Mouse (Mus musculus) embryonic facial prominence, embryonic 15.5 days (tissue): ENCODE data around the gene Nans. TPM values are rescaled to one million over a fixed set of nuclear protein-coding genes. Genes with fewer than 3 reads are reported as not detected.

Experiments
- ATAC-seq: fragments of 200-750 bp; cut with Nextera tagmentation; 2 replicates; pipeline ENCODE4 v1.8.0; 2017; ENCODE audit warnings: low read depth, moderate TSS enrichment; ENCODE audit not compliant: insufficient number of reproducible peaks, low FRiP score, low TSS enrichment
- H3K27ac ChIP-seq: fragments of 300-500 bp; sonication (generic); replicated peaks from 2 replicates; pipeline ENCODE4 v1.5.1; 2015; ENCODE audit warnings: mild to moderate bottlenecking, inconsistent platforms
- H3K27me3 ChIP-seq: fragments of 300-500 bp; sonication (generic); 2 replicates; pipeline ENCODE4 v1.6.1; 2015; ENCODE audit warnings: inconsistent platforms
- H3K36me3 ChIP-seq: fragments of 300-500 bp; sonication (generic); 2 replicates; pipeline ENCODE4 v1.6.1; 2015; ENCODE audit warnings: mild to moderate bottlenecking, inconsistent platforms
- H3K4me1 ChIP-seq: fragments of 300-500 bp; sonication (generic); 2 replicates; pipeline ENCODE4 v1.6.1; 2015; ENCODE audit warnings: inconsistent platforms
- H3K4me2 ChIP-seq: fragments of 300-500 bp; sonication (generic); replicated peaks from 2 replicates; pipeline ENCODE4 v1.6.1; 2015; ENCODE audit warnings: mild to moderate bottlenecking, inconsistent platforms
- H3K4me3 ChIP-seq: fragments of 300-500 bp; sonication (generic); replicated peaks from 2 replicates; pipeline ENCODE4 v1.5.1; 2015; ENCODE audit warnings: mild to moderate bottlenecking, inconsistent platforms
- H3K9ac ChIP-seq: fragments of 300-500 bp; sonication (generic); 2 replicates; pipeline ENCODE4 v1.6.1; 2015; ENCODE audit warnings: inconsistent platforms
- H3K9me3 ChIP-seq: fragments of 300-500 bp; sonication (generic); replicated peaks from 2 replicates; pipeline ENCODE4 v1.6.1; 2016; ENCODE audit warnings: inconsistent platforms
- WGBS: fragments of 180-500 bp; shearing (Covaris S2); methylation state at CpG from one replicate; pipeline ENCODE4 v1.1.7; 2015; 5-methylcytosine and 5-hydroxymethylcytosine counted together
- polyA plus RNA-seq: library from polyadenylated mRNA; unstranded; fragments of >200 nt; fragmentation: Nextera tagmentation; extraction: Ambion mirVana; gene quantifications from 2 replicates; pipeline ENCODE4 v1.2.1, GENCODE M21; 2015

The Nans gene
- polyA plus RNA-seq, 1 experiment from 2014 or later, result 85.1 TPM

DNA sequence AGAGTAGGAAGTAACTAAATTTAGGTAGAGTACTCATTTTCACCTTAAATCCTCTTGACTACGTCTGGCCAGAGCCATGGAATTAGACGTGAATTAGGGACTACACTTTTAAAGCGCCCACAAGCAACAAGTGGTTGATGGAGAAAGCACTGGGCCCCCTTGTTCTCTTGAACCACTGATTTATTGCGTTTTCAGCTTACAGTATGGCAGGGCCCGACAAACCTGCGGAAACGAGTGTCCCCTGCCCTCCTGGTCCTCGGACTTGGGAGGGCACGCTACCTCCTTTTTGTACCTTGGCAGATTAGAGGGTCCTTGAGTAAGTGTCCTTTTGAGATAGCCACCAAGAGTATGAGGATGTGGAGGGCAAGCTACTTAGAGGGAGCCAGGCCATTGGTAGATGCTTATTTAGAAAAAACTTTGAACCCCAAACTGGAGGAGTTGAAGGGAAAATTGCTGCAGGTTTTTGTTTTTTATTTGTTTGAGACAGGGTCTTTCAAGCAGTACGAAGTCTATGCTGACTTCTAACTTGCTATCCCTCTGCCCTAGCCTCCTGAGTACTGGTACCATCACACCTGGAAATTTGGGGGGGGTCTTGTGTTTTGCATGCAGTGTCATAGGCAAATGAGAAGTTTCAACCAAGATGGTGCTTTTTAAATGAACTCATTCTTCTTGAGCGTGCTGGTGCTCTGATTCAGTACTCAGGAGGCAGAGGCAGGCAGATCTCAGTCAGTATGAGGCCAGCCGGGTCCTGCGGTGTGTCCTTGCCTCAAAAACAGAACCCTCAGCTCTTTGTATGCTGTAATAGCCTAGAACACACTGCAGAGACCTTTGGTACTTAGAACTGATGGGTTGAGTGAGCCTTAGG lies 36.0 kb upstream of the Nans start:
- Histone ChIP-seq H3K36me3 (no peaks in the 10 kb centered on the region), H3K9ac (peak overlapping the region; percentile 97; the same call in 1 of the 2 replicates), H3K4me2 (peak overlapping the region; percentile 86), H3K4me3 (peak overlapping the region; percentile 79), H3K27ac (peak overlapping the region; percentile 99), H3K27me3 (no peaks in the 10 kb centered on the region), H3K9me3 (no peaks in the 10 kb centered on the region), H3K4me1 (peaks cover 47% of the 10 kb centered on the region)
- WGBS, result 30% methylated on average over 13 of the region's 13 CpGs
- no peak for ATAC-seq

DNA sequence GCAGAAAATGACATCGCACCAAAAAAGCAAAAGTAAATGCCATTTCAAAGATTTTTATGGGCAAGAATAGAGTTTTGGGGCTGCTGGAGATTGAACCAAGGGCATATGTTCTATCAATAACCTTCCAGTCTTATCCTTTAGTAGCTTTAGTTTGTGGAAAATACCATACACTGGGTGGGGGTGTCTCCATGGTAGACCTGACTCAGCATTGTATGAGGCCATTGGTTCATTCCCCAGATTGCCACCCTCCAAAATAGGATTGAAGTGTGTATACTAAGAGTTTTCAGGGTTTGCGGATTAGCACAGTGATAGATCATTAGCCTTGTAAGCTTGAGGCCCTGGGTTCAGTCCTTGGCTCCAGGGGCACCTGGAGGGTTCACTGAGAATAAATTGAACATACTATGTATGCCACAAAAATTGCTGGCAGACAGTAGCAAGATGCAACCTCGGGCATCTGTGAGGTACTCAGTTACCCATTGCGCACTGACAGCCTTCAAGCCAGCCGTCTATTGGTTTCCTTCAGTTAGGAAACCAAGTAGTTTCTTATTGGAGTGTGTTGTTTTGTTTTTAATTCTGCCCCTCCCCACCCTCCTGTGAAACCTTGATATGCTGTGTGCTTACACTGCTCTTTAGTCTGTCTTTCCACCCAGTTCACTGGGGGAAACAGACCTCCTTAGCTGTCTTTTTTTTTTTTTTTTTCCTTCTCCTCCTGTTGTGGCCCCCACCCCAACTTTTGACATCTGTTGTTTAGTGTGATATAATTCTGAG lies 34.8 kb upstream of the Nans start:
- no peaks in the 10 kb centered on the region for H3K9me3 ChIP-seq
- H3K36me3 ChIP-seq, result no peaks in the 10 kb centered on the region
- H3K9ac ChIP-seq, result no peak overlapping the region
- 0 out of 2 replicates have a peak overlapping the region, but pooled peaks have one; percentile 2 for H3K4me2 ChIP-seq
- no peak for ATAC-seq
- peaks cover 47% of the 10 kb centered on the region for H3K4me1 ChIP-seq
- no peak overlapping the region for H3K4me3 ChIP-seq
- 69% methylated on average over 5 of the region's 5 CpGs for WGBS
- H3K27me3 ChIP-seq, result no peaks in the 10 kb centered on the region
- no peak overlapping the region for H3K27ac ChIP-seq

DNA sequence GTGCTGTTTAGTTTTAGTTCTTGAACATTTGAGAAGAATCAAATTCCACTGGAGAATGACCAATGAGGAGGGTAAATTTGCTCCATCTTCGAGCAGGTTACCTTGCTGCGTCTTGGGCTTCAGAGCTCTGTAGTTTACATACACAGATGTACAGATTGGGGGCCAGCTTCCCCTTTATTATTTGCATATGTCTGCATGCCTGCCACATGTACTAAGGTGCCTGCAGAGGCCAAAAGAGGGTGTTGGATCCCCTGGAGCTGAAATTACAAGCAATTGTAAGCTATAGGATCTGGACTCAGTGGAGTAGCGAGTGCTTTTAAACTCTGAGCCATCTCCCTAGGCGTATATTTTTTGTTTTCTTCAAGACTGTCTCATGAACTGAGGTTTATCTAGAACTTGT lies 32.3 kb upstream of the Nans start:
- Histone ChIP-seq H3K9me3 (no peaks in the 10 kb centered on the region), H3K27me3 (no peaks in the 10 kb centered on the region), H3K9ac (no peak overlapping the region), H3K4me3 (no peak overlapping the region), H3K27ac (no peak overlapping the region), H3K4me1 (peaks cover 47% of the 10 kb centered on the region), H3K36me3 (peaks cover 18% of the 10 kb centered on the region), H3K4me2 (no peak overlapping the region)
- no peak for ATAC-seq
- WGBS, result 59% methylated on average over 4 of the region's 4 CpGs

DNA sequence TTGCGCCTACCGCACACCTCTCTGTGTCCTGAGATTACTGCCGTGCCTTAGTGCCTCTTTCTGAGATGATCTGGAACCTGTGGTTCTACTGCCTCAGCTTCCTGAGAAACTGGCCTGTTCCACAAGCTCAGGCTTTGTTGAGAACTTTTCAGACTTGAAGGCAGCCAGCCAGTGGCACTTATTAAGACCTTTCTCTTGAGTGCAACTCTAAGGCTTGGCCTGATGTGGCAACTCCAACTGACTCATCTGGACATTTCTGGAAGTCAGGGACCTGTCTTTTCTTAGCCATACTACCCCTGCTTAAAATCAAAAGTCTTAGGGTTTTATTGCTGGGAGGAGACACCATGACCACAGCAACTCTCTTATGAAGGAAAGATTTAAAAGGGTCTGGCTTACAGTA lies 31.9 kb upstream of the Nans start:
- no peak overlapping the region for H3K9ac ChIP-seq

DNA sequence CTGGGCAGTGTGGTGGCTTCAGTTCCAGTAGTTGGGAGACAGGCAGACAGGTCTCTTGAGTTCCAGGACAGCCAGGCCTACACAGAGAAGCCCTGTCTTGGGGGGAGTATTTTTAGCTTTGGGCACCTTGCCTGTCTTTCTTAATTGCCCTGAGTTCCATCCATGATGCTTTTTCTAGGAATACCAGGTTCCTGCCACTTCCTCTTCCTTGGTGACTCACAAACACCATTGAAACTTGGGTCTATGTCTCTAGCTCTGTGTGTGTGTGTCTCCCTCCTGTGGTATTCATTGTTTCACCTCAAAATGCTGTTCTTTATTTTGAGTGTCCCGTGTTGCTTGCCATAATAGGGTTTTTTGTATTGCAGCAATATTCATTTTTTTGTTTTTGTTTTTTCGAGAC lies 30.6 kb upstream of the Nans start:
- Histone ChIP-seq H3K4me3 (no peak overlapping the region), H3K27ac (no peak overlapping the region), H3K9ac (no peak overlapping the region), H3K4me2 (no peak overlapping the region), H3K4me1 (peaks cover 36% of the 10 kb centered on the region), H3K9me3 (no peaks in the 10 kb centered on the region), H3K36me3 (peaks cover 32% of the 10 kb centered on the region), H3K27me3 (no peaks in the 10 kb centered on the region)
- 86% methylated on average over 2 of the region's 2 CpGs for WGBS
- no peak for ATAC-seq

More for the DNA sequence above, 31.9 kb upstream of the Nans start:
- no peak overlapping the region for H3K4me2 ChIP-seq
- H3K36me3 ChIP-seq, result peaks cover 20% of the 10 kb centered on the region
- no peaks in the 10 kb centered on the region for H3K27me3 ChIP-seq
- H3K9me3 ChIP-seq, result no peaks in the 10 kb centered on the region
- no peak overlapping the region for H3K27ac ChIP-seq
- no peak for ATAC-seq
- H3K4me3 ChIP-seq, result no peak overlapping the region
- 92% methylated on average over 3 of the region's 3 CpGs for WGBS
- peaks cover 47% of the 10 kb centered on the region for H3K4me1 ChIP-seq

DNA sequence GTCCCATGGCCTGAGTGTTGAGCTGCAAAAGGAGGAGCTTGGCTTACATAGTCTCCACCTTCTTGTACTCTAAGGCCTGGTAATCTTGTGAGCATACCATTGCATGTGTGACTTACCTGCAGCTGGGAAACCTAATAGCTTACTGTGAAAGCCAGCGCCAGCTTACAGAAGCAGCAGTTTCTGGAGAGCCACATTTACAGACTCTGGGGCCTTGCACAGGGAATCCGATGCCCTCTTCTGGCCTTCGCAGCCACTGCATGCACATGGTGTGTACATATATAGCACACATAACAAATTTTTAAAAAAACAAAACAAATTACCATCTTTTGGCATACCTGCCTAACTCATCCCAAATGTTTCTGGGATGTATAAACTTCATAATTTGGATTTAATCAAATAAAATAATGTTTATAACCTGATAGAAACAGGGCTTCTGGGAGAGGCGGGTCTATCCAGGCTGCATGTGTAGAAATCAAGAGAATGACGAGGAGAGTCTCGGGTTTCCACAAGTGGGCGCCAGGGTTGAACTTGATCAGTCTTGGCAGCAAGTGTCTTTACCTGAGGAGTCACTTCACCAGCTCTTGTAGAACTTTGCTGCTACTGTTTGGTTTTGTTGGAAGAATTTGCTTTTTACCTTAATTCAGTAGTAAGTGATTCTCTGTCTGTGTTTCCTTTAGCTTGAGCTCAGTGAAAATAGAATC lies 25.8 kb upstream of the Nans start:
- H3K4me2 ChIP-seq, result no peak overlapping the region
- H3K36me3 ChIP-seq, result peaks cover 77% of the 10 kb centered on the region
- H3K27ac ChIP-seq, result no peak overlapping the region
- WGBS, result 73% methylated on average over 7 of the region's 7 CpGs
- H3K9ac ChIP-seq, result no peak overlapping the region
- H3K4me1 ChIP-seq, result no peaks in the 10 kb centered on the region
- ATAC-seq, result 0 out of 2 replicates have a peak, but pooled peaks have one; percentile 29
- H3K27me3 ChIP-seq, result no peaks in the 10 kb centered on the region
- H3K9me3 ChIP-seq, result no peaks in the 10 kb centered on the region
- no peak overlapping the region for H3K4me3 ChIP-seq

DNA sequence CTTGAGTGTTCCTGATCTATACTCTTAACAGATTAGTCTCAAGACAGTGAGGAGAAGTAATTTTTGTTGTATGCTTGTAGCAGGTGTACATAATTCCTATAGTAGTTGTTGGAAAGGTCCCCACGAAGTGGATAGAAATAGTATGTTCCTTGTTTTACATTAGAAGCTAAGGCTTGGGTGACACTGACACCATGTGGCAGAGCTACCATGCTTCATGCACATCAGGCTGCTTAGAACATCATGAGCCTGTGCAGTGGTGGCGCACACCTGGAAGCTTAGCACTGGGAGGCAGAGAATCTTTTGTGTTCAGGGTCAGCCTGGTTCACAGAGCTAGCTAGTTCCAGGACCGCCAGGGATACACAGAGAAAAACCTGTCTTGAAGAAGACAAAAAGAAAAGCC lies 23.3 kb upstream of the Nans start:
- Histone ChIP-seq H3K27me3 (no peaks in the 10 kb centered on the region), H3K4me3 (no peak overlapping the region), H3K36me3 (peaks cover 93% of the 10 kb centered on the region), H3K4me2 (no peak overlapping the region), H3K9ac (no peak overlapping the region), H3K4me1 (no peaks in the 10 kb centered on the region), H3K9me3 (no peaks in the 10 kb centered on the region), H3K27ac (no peak overlapping the region)
- ATAC-seq, result no peak
- 86% methylated on average over 3 of the region's 3 CpGs for WGBS

DNA sequence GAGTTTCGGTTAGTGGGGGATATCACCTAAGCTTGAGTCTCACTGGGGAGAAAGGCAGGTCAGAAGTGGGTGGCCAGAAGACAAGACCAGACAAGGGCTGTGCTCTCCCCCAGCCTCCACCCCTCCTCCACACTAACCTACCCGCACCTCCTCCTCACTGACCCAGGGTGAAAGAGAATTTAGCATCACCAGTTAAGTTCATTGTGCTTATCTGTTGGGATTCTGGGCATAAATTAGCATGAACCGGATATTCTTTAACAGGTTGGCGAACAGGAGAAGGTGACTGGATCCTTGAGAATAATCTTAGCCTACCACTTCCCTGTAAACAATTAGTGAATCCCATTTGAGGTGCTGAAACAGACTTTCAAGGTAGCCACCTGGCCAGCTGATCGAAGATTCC lies 13.9 kb upstream of the Nans start:
- peaks cover 70% of the 10 kb centered on the region for H3K36me3 ChIP-seq
- no peak overlapping the region for H3K9ac ChIP-seq

DNA sequence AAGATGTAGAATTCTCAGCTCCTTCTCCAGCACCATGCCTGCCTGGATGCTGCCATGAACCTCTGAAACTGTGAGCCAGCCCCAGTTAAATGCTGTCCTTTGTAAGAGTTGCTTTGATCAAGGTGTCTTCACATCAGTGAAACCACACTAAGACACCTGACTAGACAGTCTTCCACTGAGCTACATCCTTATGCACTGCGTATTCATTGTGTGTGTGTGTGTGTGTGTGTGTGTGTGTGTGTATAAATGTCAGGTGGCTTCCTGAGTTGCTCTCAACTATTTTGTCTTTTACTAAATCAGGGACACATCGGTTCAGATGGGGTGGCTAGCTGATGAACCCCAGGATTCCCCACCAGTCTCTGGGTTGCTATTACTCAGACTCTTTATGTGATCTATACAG lies 10.0 kb upstream of the Nans start:
- Histone ChIP-seq H3K9me3 (no peaks in the 10 kb centered on the region), H3K4me2 (no peak overlapping the region), H3K27ac (no peak overlapping the region), H3K4me1 (no peaks in the 10 kb centered on the region), H3K27me3 (no peaks in the 10 kb centered on the region), H3K9ac (no peak overlapping the region), H3K4me3 (no peak overlapping the region), H3K36me3 (peaks cover 36% of the 10 kb centered on the region)
- WGBS, result 89% methylated on average over 2 of the region's 2 CpGs
- no peak for ATAC-seq

More for the DNA sequence above, 13.9 kb upstream of the Nans start:
- H3K4me3 ChIP-seq, result no peak overlapping the region
- ATAC-seq, result no peak
- H3K4me1 ChIP-seq, result no peaks in the 10 kb centered on the region
- WGBS, result 90% methylated on average over 5 of the region's 5 CpGs
- no peak overlapping the region for H3K27ac ChIP-seq
- H3K27me3 ChIP-seq, result no peaks in the 10 kb centered on the region
- no peaks in the 10 kb centered on the region for H3K9me3 ChIP-seq
- H3K4me2 ChIP-seq, result no peak overlapping the region

DNA sequence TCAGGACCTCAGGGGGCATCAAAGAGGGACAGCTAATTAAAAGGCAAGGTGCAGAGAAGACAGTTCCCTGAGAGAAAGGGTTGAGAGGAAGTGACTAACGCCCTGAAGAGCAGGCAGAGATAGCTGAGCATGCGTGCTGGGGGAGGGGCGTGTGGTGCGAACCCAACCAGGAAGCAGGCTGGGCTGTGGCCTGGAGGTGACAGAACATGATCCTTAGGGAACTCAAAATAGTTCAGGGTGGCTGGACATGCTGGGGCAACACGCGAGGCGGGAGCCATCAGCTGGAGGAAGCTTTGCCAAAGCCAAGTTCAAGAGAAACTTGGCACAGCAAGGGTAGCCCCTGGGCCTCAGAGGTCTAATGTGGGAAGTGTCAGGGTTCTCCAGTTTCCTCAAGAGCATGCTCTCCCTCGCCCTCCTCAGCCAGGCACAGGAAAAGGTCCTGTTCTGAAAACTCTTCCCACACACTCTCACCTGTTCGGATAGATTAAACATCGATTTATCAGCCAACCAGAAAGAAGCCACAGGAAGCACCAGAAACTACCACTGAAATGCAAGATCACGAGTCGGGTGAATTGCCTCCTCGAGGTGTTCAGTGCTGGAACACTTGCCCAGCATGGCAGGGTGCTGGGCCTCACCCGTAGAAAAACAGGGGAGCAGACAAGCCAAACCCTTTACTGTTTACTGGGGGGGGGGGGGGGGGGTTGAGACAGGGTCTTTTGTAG lies 3.2 kb upstream of the Nans start:
- Histone ChIP-seq H3K9ac (no peak overlapping the region), H3K4me2 (no peak overlapping the region), H3K4me3 (no peak overlapping the region), H3K36me3 (no peaks in the 10 kb centered on the region), H3K27ac (0 out of 2 replicates have a peak overlapping the region, but pooled peaks have one; percentile 44), H3K9me3 (no peaks in the 10 kb centered on the region), H3K27me3 (no peaks in the 10 kb centered on the region), H3K4me1 (peaks cover 15% of the 10 kb centered on the region)
- no peak for ATAC-seq
- WGBS, result 37% methylated on average over 14 of the region's 14 CpGs
